Mouse (Mus musculus): ENCODE measurements around the gene Rngtt. TPM values are rescaled to one million over a fixed set of nuclear protein-coding genes. Genes with fewer than 3 reads are reported as not detected.

The Rngtt gene
- polyA plus RNA-seq, 1 experiment from 2014 or later: 22.6 TPM

GRCm38 (mm10) chr4:33337999-33338398 is 27.9 kb downstream of the Rngtt start:
- H3K36me3 ChIP-seq (ENCODE audit: control insufficient read depth, insufficient read depth, low read length): peaks cover 54% of the 10 kb centered on the region
- 96% methylated on average over 1 of the region's 1 CpGs for WGBS
- no peak overlapping the region for H3K4me3 ChIP-seq (ENCODE audit: low read depth, low read length)
- H3K27ac ChIP-seq (ENCODE audit: low read depth): no peak overlapping the region
- DNase-seq (ENCODE audit: low spot score) (no peak), ATAC-seq (replicated peaks; ENCODE audit: low FRiP score, low TSS enrichment, low read depth) (no peak)
- H3K9me3 ChIP-seq (ENCODE audit: control insufficient read depth, low read length): no peaks in the 10 kb centered on the region
- no peak overlapping the region for H3K9ac ChIP-seq (ENCODE audit: low read length)
- no peaks in the 10 kb centered on the region for H3K27me3 ChIP-seq (replicated peaks; ENCODE audit: control insufficient read depth, insufficient read depth, low read length)
- no peaks in the 10 kb centered on the region for H3K4me1 ChIP-seq (replicated peaks; ENCODE audit: control insufficient read depth, insufficient read depth, low read length)
- no peak overlapping the region for H3K4me2 ChIP-seq (ENCODE audit: low read length)

DNA sequence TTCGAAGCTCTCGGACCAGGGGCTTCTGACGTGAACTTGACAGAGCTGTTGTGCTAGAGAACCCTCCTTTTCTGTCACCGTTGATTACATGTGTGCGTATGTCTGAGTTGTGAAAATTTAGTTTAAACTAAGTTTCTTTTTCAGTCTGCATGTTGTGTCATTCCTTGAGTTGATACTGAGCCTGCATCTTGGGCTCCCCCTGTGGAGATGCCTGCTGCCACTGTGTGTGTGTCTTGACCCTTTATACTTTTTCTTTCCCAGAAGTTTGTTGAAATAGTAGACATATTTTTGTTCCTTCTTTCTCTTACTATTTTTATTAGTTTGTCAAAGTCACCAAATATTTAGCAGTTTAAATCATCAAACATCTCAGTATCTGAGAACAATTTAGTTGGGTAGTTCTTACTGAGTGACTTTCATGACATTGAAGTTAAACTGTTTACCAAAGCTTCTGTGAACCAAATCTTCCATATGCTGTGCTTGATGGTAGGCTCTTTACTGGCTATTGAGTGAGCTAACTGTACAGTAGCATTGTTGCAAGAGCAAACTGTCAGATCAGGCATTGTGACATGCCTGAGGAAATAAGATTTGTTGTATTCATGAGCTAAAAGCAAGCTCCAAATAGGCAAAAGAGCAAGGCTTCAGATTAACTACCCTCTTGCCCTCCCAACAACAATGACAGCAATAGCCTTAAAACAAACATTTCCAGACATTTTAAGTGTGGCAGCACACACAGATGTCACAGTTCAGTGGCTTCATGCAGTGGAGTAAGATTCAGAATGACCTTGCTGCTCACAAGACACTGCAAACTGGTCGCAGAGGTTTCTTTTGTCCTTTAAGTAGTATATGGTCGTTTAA is 33.0 kb downstream of the Rngtt start:
- 91% methylated on average over 7 of the region's 7 CpGs for WGBS
- DNase-seq (ENCODE audit: low spot score) (no peak), ATAC-seq (replicated peaks; ENCODE audit: low FRiP score, low TSS enrichment, low read depth) (no peak)
- Histone ChIP-seq H3K9ac (ENCODE audit: low read length) (no peak overlapping the region), H3K27ac (ENCODE audit: low read depth) (no peak overlapping the region), H3K36me3 (ENCODE audit: control insufficient read depth, insufficient read depth, low read length) (peaks cover 27% of the 10 kb centered on the region), H3K4me3 (ENCODE audit: low read depth, low read length) (no peak overlapping the region), H3K4me2 (ENCODE audit: low read length) (no peak overlapping the region), H3K4me1 (replicated peaks; ENCODE audit: control insufficient read depth, insufficient read depth, low read length) (no peaks in the 10 kb centered on the region), H3K9me3 (ENCODE audit: control insufficient read depth, low read length) (no peaks in the 10 kb centered on the region), H3K27me3 (replicated peaks; ENCODE audit: control insufficient read depth, insufficient read depth, low read length) (no peaks in the 10 kb centered on the region)

- 92% methylated on average over 6 of the region's 6 CpGs for WGBS
Measured at GRCm38 (mm10) chr4:33343732-33344057, 33.6 kb downstream of the Rngtt start.

DNA sequence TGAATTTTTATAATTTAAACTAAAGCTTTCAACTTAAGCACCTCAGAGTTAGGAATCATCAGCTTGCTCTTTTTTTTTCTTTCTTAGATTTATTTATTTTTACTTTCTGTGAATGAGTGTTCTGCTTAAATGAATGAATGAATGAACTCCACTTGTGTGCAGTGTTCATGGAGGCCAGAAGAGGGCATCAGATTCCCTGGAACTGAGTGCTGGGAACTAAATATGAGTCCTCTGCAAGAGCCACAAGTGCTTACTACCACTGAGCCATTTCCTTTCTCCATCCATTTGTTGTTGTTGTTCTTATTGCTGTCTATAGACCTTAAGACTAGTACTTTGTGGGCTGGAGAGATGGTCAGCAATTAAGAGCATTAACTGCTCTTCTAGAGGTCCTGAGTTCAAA is 53.3 kb downstream of the Rngtt start:
- H3K9me3 ChIP-seq (ENCODE audit: control insufficient read depth, low read length): no peaks in the 10 kb centered on the region
- peaks cover 6% of the 10 kb centered on the region; the same call in 1 of the 2 replicates for H3K36me3 ChIP-seq (ENCODE audit: control insufficient read depth, insufficient read depth, low read length)
- no peaks in the 10 kb centered on the region for H3K27me3 ChIP-seq (replicated peaks; ENCODE audit: control insufficient read depth, insufficient read depth, low read length)
- no peaks in the 10 kb centered on the region for H3K4me1 ChIP-seq (replicated peaks; ENCODE audit: control insufficient read depth, insufficient read depth, low read length)
- no peak overlapping the region for H3K4me2 ChIP-seq (ENCODE audit: low read length)
- ATAC-seq (replicated peaks; ENCODE audit: low FRiP score, low TSS enrichment, low read depth): no peak
- no peak overlapping the region for H3K27ac ChIP-seq (ENCODE audit: low read depth)
- H3K9ac ChIP-seq (ENCODE audit: low read length): no peak overlapping the region
- no peak for DNase-seq (ENCODE audit: low spot score)
- no peak overlapping the region for H3K4me3 ChIP-seq (ENCODE audit: low read depth, low read length)

More at GRCm38 (mm10) chr4:33343732-33344057, 33.6 kb downstream of the Rngtt start:
- no peaks in the 10 kb centered on the region for H3K9me3 ChIP-seq (ENCODE audit: control insufficient read depth, low read length)
- H3K27me3 ChIP-seq (replicated peaks; ENCODE audit: control insufficient read depth, insufficient read depth, low read length): no peaks in the 10 kb centered on the region
- H3K4me3 ChIP-seq (ENCODE audit: low read depth, low read length): no peak overlapping the region
- no peaks in the 10 kb centered on the region for H3K4me1 ChIP-seq (replicated peaks; ENCODE audit: control insufficient read depth, insufficient read depth, low read length)
- H3K27ac ChIP-seq (ENCODE audit: low read depth): no peak overlapping the region
- no peak overlapping the region for H3K4me2 ChIP-seq (ENCODE audit: low read length)
- no peak overlapping the region for H3K9ac ChIP-seq (ENCODE audit: low read length)
- DNase-seq (ENCODE audit: low spot score) (no peak), ATAC-seq (replicated peaks; ENCODE audit: low FRiP score, low TSS enrichment, low read depth) (no peak)
- peaks cover 22% of the 10 kb centered on the region for H3K36me3 ChIP-seq (ENCODE audit: control insufficient read depth, insufficient read depth, low read length)

- DNase-seq (ENCODE audit: low spot score) (no peak), ATAC-seq (replicated peaks; ENCODE audit: low FRiP score, low TSS enrichment, low read depth) (no peak)
- Histone ChIP-seq H3K36me3 (ENCODE audit: control insufficient read depth, insufficient read depth, low read length) (peaks cover 3% of the 10 kb centered on the region; the same call in 1 of the 2 replicates), H3K4me3 (ENCODE audit: low read depth, low read length) (no peak overlapping the region), H3K9me3 (ENCODE audit: control insufficient read depth, low read length) (no peaks in the 10 kb centered on the region), H3K9ac (ENCODE audit: low read length) (no peak overlapping the region), H3K4me1 (replicated peaks; ENCODE audit: control insufficient read depth, insufficient read depth, low read length) (no peaks in the 10 kb centered on the region), H3K4me2 (ENCODE audit: low read length) (no peak overlapping the region), H3K27me3 (replicated peaks; ENCODE audit: control insufficient read depth, insufficient read depth, low read length) (no peaks in the 10 kb centered on the region), H3K27ac (ENCODE audit: low read depth) (no peak overlapping the region)
- WGBS: 65% methylated on average over 6 of the region's 6 CpGs
Measured at GRCm38 (mm10) chr4:33374916-33375315, 64.8 kb downstream of the Rngtt start.

DNA sequence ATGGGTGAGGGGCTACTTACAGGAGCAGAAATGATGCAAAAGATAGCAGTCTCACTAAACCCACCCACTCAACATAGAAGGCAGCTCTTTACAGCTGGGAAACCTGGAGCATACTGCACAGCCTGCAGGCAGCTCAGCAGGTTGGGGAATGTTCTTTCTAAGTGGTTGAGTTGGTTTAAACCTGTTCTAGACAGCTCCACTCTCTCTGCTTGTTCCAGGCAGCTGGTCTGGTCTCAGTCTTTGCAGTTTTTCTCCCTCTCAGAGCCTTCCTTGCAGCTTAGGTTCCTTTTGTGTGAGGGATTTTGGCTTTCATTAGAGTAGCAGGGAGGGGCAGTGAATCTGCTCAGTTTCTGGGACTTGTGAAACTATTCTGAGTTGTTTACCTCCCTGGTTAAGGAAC is 67.5 kb downstream of the Rngtt start:
- Histone ChIP-seq H3K9ac (ENCODE audit: low read length) (no peak overlapping the region), H3K36me3 (ENCODE audit: control insufficient read depth, insufficient read depth, low read length) (peaks cover 3% of the 10 kb centered on the region; the same call in 1 of the 2 replicates), H3K4me3 (ENCODE audit: low read depth, low read length) (no peak overlapping the region), H3K27me3 (replicated peaks; ENCODE audit: control insufficient read depth, insufficient read depth, low read length) (no peaks in the 10 kb centered on the region), H3K4me2 (ENCODE audit: low read length) (no peak overlapping the region), H3K9me3 (ENCODE audit: control insufficient read depth, low read length) (no peaks in the 10 kb centered on the region), H3K27ac (ENCODE audit: low read depth) (no peak overlapping the region), H3K4me1 (replicated peaks; ENCODE audit: control insufficient read depth, insufficient read depth, low read length) (no peaks in the 10 kb centered on the region)
- DNase-seq (ENCODE audit: low spot score) (no peak), ATAC-seq (replicated peaks; ENCODE audit: low FRiP score, low TSS enrichment, low read depth) (no peak)

GRCm38 (mm10) chr4:33378894-33379293 is 68.8 kb downstream of the Rngtt start:
- no peak overlapping the region for H3K4me2 ChIP-seq (ENCODE audit: low read length)
- ATAC-seq (replicated peaks; ENCODE audit: low FRiP score, low TSS enrichment, low read depth) (no peak), DNase-seq (ENCODE audit: low spot score) (no peak)
- 65% methylated on average over 6 of the region's 6 CpGs for WGBS
- H3K4me3 ChIP-seq (ENCODE audit: low read depth, low read length): no peak overlapping the region
- no peak overlapping the region for H3K27ac ChIP-seq (ENCODE audit: low read depth)
- no peak overlapping the region for H3K9ac ChIP-seq (ENCODE audit: low read length)
- H3K27me3 ChIP-seq (replicated peaks; ENCODE audit: control insufficient read depth, insufficient read depth, low read length): no peaks in the 10 kb centered on the region
- no peaks in the 10 kb centered on the region for H3K9me3 ChIP-seq (ENCODE audit: control insufficient read depth, low read length)
- peaks cover 3% of the 10 kb centered on the region; the same call in 1 of the 2 replicates for H3K36me3 ChIP-seq (ENCODE audit: control insufficient read depth, insufficient read depth, low read length)
- H3K4me1 ChIP-seq (replicated peaks; ENCODE audit: control insufficient read depth, insufficient read depth, low read length): no peaks in the 10 kb centered on the region

DNA sequence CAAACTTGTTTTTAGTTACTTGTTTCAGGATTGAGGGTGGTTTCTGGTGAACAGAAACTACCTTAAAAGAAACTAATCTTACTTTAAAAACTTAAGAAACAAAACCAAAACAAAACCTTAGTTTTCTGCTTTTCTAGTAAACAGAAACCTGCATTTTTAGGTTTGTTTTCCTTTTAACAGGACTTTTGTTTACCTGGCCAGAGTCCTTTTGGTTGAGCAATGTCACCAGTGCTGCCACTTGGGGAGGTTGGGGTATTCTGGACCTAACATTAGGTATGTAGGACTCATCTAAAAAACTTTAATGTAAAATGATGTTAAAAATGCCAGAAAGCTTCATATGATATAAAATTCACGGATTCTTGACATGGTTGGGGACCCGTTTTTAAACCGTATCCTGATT is 78.8 kb downstream of the Rngtt start:
- WGBS: 91% methylated on average over 3 of the region's 3 CpGs
- no peaks in the 10 kb centered on the region for H3K36me3 ChIP-seq (ENCODE audit: control insufficient read depth, insufficient read depth, low read length)
- no peak overlapping the region for H3K9ac ChIP-seq (ENCODE audit: low read length)
- no peak overlapping the region for H3K4me2 ChIP-seq (ENCODE audit: low read length)
- ATAC-seq (replicated peaks; ENCODE audit: low FRiP score, low TSS enrichment, low read depth): no peak
- H3K4me3 ChIP-seq (ENCODE audit: low read depth, low read length): no peak overlapping the region
- H3K27me3 ChIP-seq (replicated peaks; ENCODE audit: control insufficient read depth, insufficient read depth, low read length): no peaks in the 10 kb centered on the region
- no peaks in the 10 kb centered on the region for H3K9me3 ChIP-seq (ENCODE audit: control insufficient read depth, low read length)
- no peaks in the 10 kb centered on the region for H3K4me1 ChIP-seq (replicated peaks; ENCODE audit: control insufficient read depth, insufficient read depth, low read length)
- no peak for DNase-seq (ENCODE audit: low spot score)
- H3K27ac ChIP-seq (ENCODE audit: low read depth): no peak overlapping the region

DNA sequence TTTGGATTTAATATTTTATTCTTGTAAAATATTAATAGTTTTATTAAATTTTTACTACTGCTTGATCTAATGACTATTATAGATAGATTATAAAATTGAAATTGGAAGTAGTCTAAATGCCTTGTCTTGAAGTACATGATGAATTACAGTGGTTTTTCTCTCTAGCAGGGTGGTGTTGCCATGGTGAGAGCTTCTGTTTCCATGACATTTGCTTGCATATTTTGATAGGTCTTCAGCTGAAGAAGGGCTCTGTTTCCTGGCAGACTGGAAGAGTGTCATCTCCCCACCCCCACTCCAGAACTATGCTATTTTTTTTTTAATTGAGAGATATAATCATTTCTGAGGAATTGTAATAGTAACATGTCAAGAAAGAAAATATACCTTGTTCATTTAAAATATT is 80.5 kb downstream of the Rngtt start:
- no peak overlapping the region for H3K27ac ChIP-seq (ENCODE audit: low read depth)
- no peak for DNase-seq (ENCODE audit: low spot score)
- H3K9me3 ChIP-seq (ENCODE audit: control insufficient read depth, low read length): no peaks in the 10 kb centered on the region
- H3K36me3 ChIP-seq (ENCODE audit: control insufficient read depth, insufficient read depth, low read length): no peaks in the 10 kb centered on the region
- H3K4me1 ChIP-seq (replicated peaks; ENCODE audit: control insufficient read depth, insufficient read depth, low read length): no peaks in the 10 kb centered on the region
- ATAC-seq (replicated peaks; ENCODE audit: low FRiP score, low TSS enrichment, low read depth): no peak
- no peak overlapping the region for H3K4me3 ChIP-seq (ENCODE audit: low read depth, low read length)
- no peaks in the 10 kb centered on the region for H3K27me3 ChIP-seq (replicated peaks; ENCODE audit: control insufficient read depth, insufficient read depth, low read length)
- H3K9ac ChIP-seq (ENCODE audit: low read length): no peak overlapping the region
- no peak overlapping the region for H3K4me2 ChIP-seq (ENCODE audit: low read length)
